Mouse (Mus musculus) heart, postnatal 0 days (tissue): ENCODE results near the gene Atp2a1.

Experiments
- CTCF ChIP-seq: IDR thresholded peaks from 2 replicates; pipeline ENCODE4 v1.5.1; 2016; ENCODE audit warnings: antibody characterized with exemption, control low read depth, low read depth
- EP300 ChIP-seq: IDR thresholded peaks from 2 replicates; pipeline ENCODE4 v1.6.1; 2016; ENCODE audit warnings: antibody characterized with exemption, low read depth

GRCm38 (mm10) chr7:126473470-126474086 lies 10.7 kb upstream of the Atp2a1 start:
- TF ChIP-seq CTCF (no peak), EP300 (no peak)
